Mouse (Mus musculus) G1E-ER4 (cell line): ENCODE data around the gene Zfp248. TPM values are rescaled to one million over a fixed set of nuclear protein-coding genes. Genes with fewer than 3 reads are reported as not detected.

Experiments
- GATA1 ChIP-seq: IDR thresholded peaks from one replicate; pipeline ENCODE4 v1.8.0; 2012; ENCODE audit warnings: low read length, inconsistent platforms
- polyA plus RNA-seq: library from polyadenylated mRNA; stranded (reverse); fragments of >175 nt; gene quantifications from 2 replicates; pipeline ENCODE4 v1.2.3, GENCODE M21; 2012

Zfp248 gene
- polyA plus RNA-seq, 1 experiment = 0.56 TPM

GRCm38 (mm10) chr6:118385962-118386361, 69.4 kb downstream of the Zfp248 start:
- TF ChIP-seq GATA1 = no peak

GRCm38 (mm10) chr6:118381234-118381633, 74.1 kb downstream of the Zfp248 start:
- TF ChIP-seq GATA1 = no peak

GRCm38 (mm10) chr6:118380630-118381029, 74.7 kb downstream of the Zfp248 start:
- TF ChIP-seq GATA1 = no peak

- TF ChIP-seq GATA1 = no peak
Measured at GRCm38 (mm10) chr6:118379451-118380167, 75.7 kb downstream of the Zfp248 start.

GRCm38 (mm10) chr6:118377611-118378010, 77.7 kb downstream of the Zfp248 start:
- TF ChIP-seq GATA1 = no peak

Other genes with a start within 250 kb of the Zfp248 start
- gene Bms1, start 36.1 kb downstream of the Zfp248 start, polyA plus RNA-seq = 94.0 and 117 TPM in 2 replicates
- 0.02 TPM in 2 replicates for gene Zfp9, start 23.8 kb upstream of the Zfp248 start, polyA plus RNA-seq
- 1.9 and 4.8 TPM in 2 replicates for gene Ankrd26, start 106.7 kb upstream of the Zfp248 start, polyA plus RNA-seq